Mouse (Mus musculus): ENCODE results near the gene Tmem120b.

- no peak for TF ChIP-seq CTCF (IDR thresholded peaks at IDR 0.05; ENCODE audit: low read depth, low read length)
- TF ChIP-seq GATA1 (IDR thresholded peaks at IDR 0.05; ENCODE audit: borderline replicate concordance, low read length), result no peak
- TF ChIP-seq TAL1 (conservative IDR thresholded peaks at IDR 0.05; ENCODE audit: low read depth, low read length), result no peak
- TF ChIP-seq POLR2AphosphoS5 (IDR thresholded peaks at IDR 0.05; ENCODE audit: insufficient replicate concordance, low read depth, low read length), result no peak
- TF ChIP-seq GATA2 (IDR thresholded peaks at IDR 0.05; ENCODE audit: borderline replicate concordance, low read depth, low read length), result no peak
Observed at GRCm38 (mm10) chr5:123060706-123061401, 7.4 kb upstream of the Tmem120b start.

All from G1E (cell line).